Mouse (Mus musculus) lung, adult 2 months (tissue): ENCODE measurements around the gene Anks3.

ENCODE experiments used
- CTCF ChIP-seq: fragments of 200-500 bp; IDR thresholded peaks from 2 replicates; pipeline ENCODE4 v1.5.1; 2011; ENCODE audit warnings: mild to moderate bottlenecking, low read length, control low read depth; ENCODE audit not compliant: insufficient read depth
- POLR2A ChIP-seq: fragments of 200-500 bp; IDR thresholded peaks from 2 replicates; pipeline ENCODE4 v1.6.1; 2011; ENCODE audit warnings: low read depth, mild to moderate bottlenecking, control low read depth, low read length, borderline replicate concordance; ENCODE audit errors: extremely low read depth

DNA sequence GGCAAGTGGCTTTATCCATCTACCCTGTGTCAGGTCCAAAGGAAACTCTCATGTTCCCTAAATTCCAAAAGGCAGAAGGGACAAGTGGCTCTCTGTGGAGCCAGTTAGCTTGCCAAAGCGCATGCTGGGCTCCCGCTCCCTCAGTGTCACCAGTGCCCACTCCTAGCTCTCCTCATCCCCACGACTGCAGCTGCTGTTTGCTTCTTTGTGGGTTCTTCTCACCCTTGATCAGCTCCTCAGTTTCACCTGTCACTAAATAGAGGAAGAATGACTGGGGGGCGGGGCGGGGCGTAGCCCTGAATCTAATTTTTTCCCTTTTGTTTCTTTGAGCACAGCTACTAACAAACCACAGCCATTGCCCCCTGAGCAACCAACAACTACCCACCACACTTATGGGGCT lies 65.1 kb downstream of the Anks3 start:
- no peak for TF ChIP-seq CTCF
- no peak for TF ChIP-seq POLR2A
